10 mouse cellular contexts compared by ENCODE assay signal in genomic region chr12:72976172-72976571, GRCm38 (mm10). TPM values are rescaled to one million over a fixed set of nuclear protein-coding genes. Genes with fewer than 3 reads are reported as not detected.
DNase-seq lines count a peak whose midpoint lies in the region; ATAC-seq and TF ChIP-seq lines count a peak whose summit lies in the region.
"Had no signal": no experiment of that assay in that cellular context is flagged by ENCODE, and none has a peak within 500 bp of the region (broad histone marks: within the 10 kb centered on the region; RNA-seq: fewer than 3 reads in every experiment).

No protein-coding gene starts in this region.

- H3K4me2 ChIP-seq in heart, postnatal 0 days (ENCODE audit: low read depth, low read length), result peak overlapping the region; percentile 76
- peak overlapping the region; percentile 49 for H3K4me2 ChIP-seq in embryonic facial prominence, embryonic 12.5 days (replicated peaks)
- H3K4me2 ChIP-seq in hindbrain, postnatal 0 days (ENCODE audit: low read depth, low read length), result peak overlapping the region; percentile 47
- H3K4me2 ChIP-seq in midbrain, embryonic 15.5 days, result peak overlapping the region; percentile 28

- no peaks in the 10 kb centered on the region for H3K9me3 ChIP-seq in heart, postnatal 0 days (replicated peaks; ENCODE audit: control insufficient read depth, low read length)
- H3K9me3 ChIP-seq in embryonic facial prominence, embryonic 12.5 days, result no peaks in the 10 kb centered on the region
- H3K9me3 ChIP-seq in hindbrain, postnatal 0 days (ENCODE audit: low read length), result no peaks in the 10 kb centered on the region
- no peaks in the 10 kb centered on the region for H3K9me3 ChIP-seq in midbrain, embryonic 15.5 days

- no peak for TF ChIP-seq EP300 in heart, postnatal 0 days (IDR thresholded peaks at IDR 0.05; ENCODE audit: low read depth)

- H3K9ac ChIP-seq in heart, postnatal 0 days (replicated peaks; ENCODE audit: low read depth, low read length), result 0 out of 2 replicates have a peak overlapping the region, but pooled peaks have one; percentile 27
- H3K9ac ChIP-seq in embryonic facial prominence, embryonic 12.5 days, result peak overlapping the region; percentile 30; the same call in 1 of the 2 replicates
- H3K9ac ChIP-seq in hindbrain, postnatal 0 days (replicated peaks; ENCODE audit: low read length), result no peak overlapping the region
- H3K9ac ChIP-seq in midbrain, embryonic 15.5 days, result no peak overlapping the region

- no peak for ATAC-seq in heart, postnatal 0 days (ENCODE audit: insufficient read depth, low read depth)
- no peak for ATAC-seq in embryonic facial prominence, embryonic 12.5 days (ENCODE audit: insufficient number of reproducible peaks, insufficient read depth, low FRiP score, low TSS enrichment)
- no peak for ATAC-seq in hindbrain, postnatal 0 days
- ATAC-seq in midbrain, embryonic 15.5 days (replicated peaks), result no peak
- no peak for ATAC-seq in inflammation-experienced regulatory T-cells, adult 6 months

- H3K4me1 ChIP-seq in heart, postnatal 0 days (ENCODE audit: control insufficient read depth, insufficient read depth), result no peaks in the 10 kb centered on the region
- H3K4me1 ChIP-seq in embryonic facial prominence, embryonic 12.5 days, result peaks cover 7% of the 10 kb centered on the region; the same call in 1 of the 2 replicates
- no peaks in the 10 kb centered on the region for H3K4me1 ChIP-seq in hindbrain, postnatal 0 days (ENCODE audit: insufficient read depth, low read length)
- H3K4me1 ChIP-seq in midbrain, embryonic 15.5 days, result no peaks in the 10 kb centered on the region

- WGBS in heart, postnatal 0 days, result 10% methylated on average over 7 of the region's 7 CpGs
- 6% methylated on average over 7 of the region's 7 CpGs for WGBS in embryonic facial prominence, embryonic 12.5 days
- 13% methylated on average over 7 of the region's 7 CpGs for WGBS in hindbrain, postnatal 0 days
- WGBS in midbrain, embryonic 15.5 days, result 10% methylated on average over 7 of the region's 7 CpGs

- no peak for DNase-seq in heart, postnatal 0 days (ENCODE audit: low spot score)
- DNase-seq in heart, postnatal 25 days (ENCODE audit: low spot score), result no peak
- DNase-seq in hindbrain, postnatal 0 days (ENCODE audit: low spot score), result no peak
- DNase-seq in right cerebral cortex, adult 18-20 months, result no peak
- no peak for DNase-seq in right cerebral cortex, postnatal 14 days

- no peak for TF ChIP-seq CTCF in heart, postnatal 0 days (IDR thresholded peaks at IDR 0.05; ENCODE audit: low read depth)
- TF ChIP-seq CTCF in hindbrain, postnatal 0 days (IDR thresholded peaks at IDR 0.05; ENCODE audit: low read depth), result no peak

- no peak overlapping the region for H3K27ac ChIP-seq in heart, postnatal 0 days (ENCODE audit: low read depth)
- no peak overlapping the region for H3K27ac ChIP-seq in embryonic facial prominence, embryonic 12.5 days
- H3K27ac ChIP-seq in hindbrain, postnatal 0 days, result no peak overlapping the region
- H3K27ac ChIP-seq in midbrain, embryonic 15.5 days, result no peak overlapping the region

- intact Hi-C loops in heart, postnatal 25 days (cut with DNase I), result loop anchor here (1.0 to 10.0 kb wide), 3 partner anchors 129 to 514 kb away; no protein-coding TSS in a partner anchor

- H3K27me3 ChIP-seq in heart, postnatal 0 days (ENCODE audit: control insufficient read depth, insufficient read depth, low read length), result no peaks in the 10 kb centered on the region
- H3K27me3 ChIP-seq in embryonic facial prominence, embryonic 12.5 days, result no peaks in the 10 kb centered on the region
- H3K27me3 ChIP-seq in hindbrain, postnatal 0 days (ENCODE audit: insufficient read depth, low read length), result peaks cover 23% of the 10 kb centered on the region
- H3K27me3 ChIP-seq in midbrain, embryonic 15.5 days (replicated peaks), result peaks cover 60% of the 10 kb centered on the region

- peak overlapping the region; percentile 40 for H3K4me3 ChIP-seq in heart, postnatal 0 days (ENCODE audit: low read depth, low read length)
- peak overlapping the region; percentile 23 for H3K4me3 ChIP-seq in embryonic facial prominence, embryonic 12.5 days
- peak overlapping the region; percentile 13; the same call in 1 of the 2 replicates for H3K4me3 ChIP-seq in hindbrain, postnatal 0 days (ENCODE audit: low read length)
- H3K4me3 ChIP-seq in midbrain, embryonic 15.5 days, result no peak overlapping the region

- no peaks in the 10 kb centered on the region for H3K36me3 ChIP-seq in heart, postnatal 0 days (replicated peaks; ENCODE audit: control insufficient read depth, insufficient read depth, low read length)
- H3K36me3 ChIP-seq in embryonic facial prominence, embryonic 12.5 days, result no peaks in the 10 kb centered on the region
- no peaks in the 10 kb centered on the region for H3K36me3 ChIP-seq in hindbrain, postnatal 0 days (ENCODE audit: insufficient read depth, low read length)
- no peaks in the 10 kb centered on the region for H3K36me3 ChIP-seq in midbrain, embryonic 15.5 days (replicated peaks)

RNA-seq across cellular contexts. Expression of gene 4930447C04Rik, which starts 35.6 kb away (rescaled TPM):
- not detected in 2 replicates for total RNA-seq in heart, postnatal 0 days (2014; rRNA removed; ENCODE audit: low replicate concordance)
- 0.32 and 0.63 TPM in 2 replicates for polyA plus RNA-seq in heart, postnatal 0 days (2015; fragmentation: Nextera tagmentation; extraction: Ambion mirVana)
- under 1 TPM; 0.28 to 0.55 TPM for total RNA-seq in heart, postnatal 25 days (2021)
- polyA plus RNA-seq in embryonic facial prominence, embryonic 12.5 days (2016; fragmentation: Nextera tagmentation; extraction: Ambion mirVana), result 7.5 and 10.3 TPM in 2 replicates
- 1.7 and 3.7 TPM in 2 replicates for total RNA-seq in hindbrain, postnatal 0 days (2014; rRNA removed)
- 7.9 and 8.8 TPM in 2 replicates for polyA plus RNA-seq in hindbrain, postnatal 0 days (2015; fragmentation: Nextera tagmentation; extraction: Ambion mirVana)
- polyA plus RNA-seq in midbrain, embryonic 15.5 days (2015; fragmentation: Nextera tagmentation; extraction: Ambion mirVana), result 4.0 and 4.8 TPM in 2 replicates
- polyA plus RNA-seq in inflammation-experienced regulatory T-cells, adult 6 months (2017; shearing (Covaris generic)), result not detected
- polyA plus RNA-seq: lung, adult 2 months had no signal

RNA-seq across cellular contexts. Expression of gene Six6, which starts 36.5 kb away (rescaled TPM):
- not detected in 2 replicates for total RNA-seq in heart, postnatal 0 days (2014; rRNA removed; ENCODE audit: low replicate concordance)
- not detected in 2 replicates for polyA plus RNA-seq in heart, postnatal 0 days (2015; fragmentation: Nextera tagmentation; extraction: Ambion mirVana)
- not detected for total RNA-seq in heart, postnatal 25 days (2021)
- polyA plus RNA-seq in embryonic facial prominence, embryonic 12.5 days (2016; fragmentation: Nextera tagmentation; extraction: Ambion mirVana), result 5.8 and 8.3 TPM in 2 replicates
- 0.22 TPM in 1 of 2 replicates, not detected in the other for total RNA-seq in hindbrain, postnatal 0 days (2014; rRNA removed)
- not detected in 2 replicates for polyA plus RNA-seq in hindbrain, postnatal 0 days (2015; fragmentation: Nextera tagmentation; extraction: Ambion mirVana)
- polyA plus RNA-seq in midbrain, embryonic 15.5 days (2015; fragmentation: Nextera tagmentation; extraction: Ambion mirVana), result 0.61 and 1.5 TPM in 2 replicates
- polyA plus RNA-seq in inflammation-experienced regulatory T-cells, adult 6 months (2017; shearing (Covaris generic)), result not detected
- total RNA-seq: hematopoietic stem cell, adult 5-6 weeks had no signal
- polyA plus RNA-seq: lung, adult 2 months had no signal

Comparison
In these comparisons a context has a peak if more than half of its experiments do, and no peak if none do; other contexts are left out.
1. H3K9ac ChIP-seq: peak in heart, postnatal 0 days (single experiment) and embryonic facial prominence, embryonic 12.5 days (single experiment); none in hindbrain, postnatal 0 days (single experiment) and midbrain, embryonic 15.5 days (single experiment).
2. Peak in every context shown above with its lines, with median percentiles within 50 percentile points of each other: H3K4me2 ChIP-seq.